Mouse (Mus musculus) cerebellum, postnatal 4 days (tissue): ENCODE data around the gene Cela2a.

Experiments
- DNase-seq, 2 experiments: peaks; one replicate each; pipeline ENCODE4 v3.0.0; 2022; ENCODE audit warnings: low spot score in 2 of 2, mixed read lengths in 1 of 2

The Cela2a gene

GRCm38 (mm10) chr4:141826060-141826459, at the start of gene Cela2a:
TSS of gene Cela2a (minus strand) at chr4:141826160.
- DNase-seq, result no peak

- DNase-seq, result no peak
Observed at GRCm38 (mm10) chr4:141875481-141876108, 49.6 kb upstream of the Cela2a start.

- DNase-seq, result peak; percentile 38 to 72
Observed at GRCm38 (mm10) chr4:141874601-141875460, 48.9 kb upstream of the Cela2a start, which contains the start of gene Efhd2. TSS of gene Efhd2 (minus strand) at chr4:141874920.

GRCm38 (mm10) chr4:141874111-141874600, 48.2 kb upstream of the Cela2a start:
- no peak for DNase-seq

- DNase-seq, result no peak
Observed at GRCm38 (mm10) chr4:141872977-141873376, 47.0 kb upstream of the Cela2a start.

- DNase-seq, result peak in 1 of 2 experiments; percentile 25
Observed at GRCm38 (mm10) chr4:141871909-141872308, 45.9 kb upstream of the Cela2a start.

- DNase-seq, result no peak
Observed at GRCm38 (mm10) chr4:141871333-141871725, 45.4 kb upstream of the Cela2a start.

- peak in 1 of 2 experiments; percentile 54 for DNase-seq
Observed at GRCm38 (mm10) chr4:141870666-141871332, 44.8 kb upstream of the Cela2a start.

- no peak for DNase-seq
Observed at GRCm38 (mm10) chr4:141869436-141870215, 43.7 kb upstream of the Cela2a start.

GRCm38 (mm10) chr4:141868051-141868450, 42.1 kb upstream of the Cela2a start:
- no peak for DNase-seq

GRCm38 (mm10) chr4:141867498-141867897, 41.5 kb upstream of the Cela2a start:
- peak; percentile 51 to 78 for DNase-seq

- DNase-seq, result no peak
Observed at GRCm38 (mm10) chr4:141866933-141867490, 41.1 kb upstream of the Cela2a start.

GRCm38 (mm10) chr4:141865600-141865999, 39.6 kb upstream of the Cela2a start:
- DNase-seq, result no peak

- no peak for DNase-seq
Observed at GRCm38 (mm10) chr4:141865006-141865405, 39.0 kb upstream of the Cela2a start.

- DNase-seq, result no peak
Observed at GRCm38 (mm10) chr4:141864506-141864905, 38.5 kb upstream of the Cela2a start.

GRCm38 (mm10) chr4:141863726-141864280, 37.8 kb upstream of the Cela2a start:
- no peak for DNase-seq

- DNase-seq, result no peak
Observed at GRCm38 (mm10) chr4:141862867-141863266, 36.9 kb upstream of the Cela2a start.

GRCm38 (mm10) chr4:141861591-141862295, 35.8 kb upstream of the Cela2a start:
- peak in 1 of 2 experiments; percentile 19 for DNase-seq

- no peak for DNase-seq
Observed at GRCm38 (mm10) chr4:141860246-141860841, 34.4 kb upstream of the Cela2a start.

GRCm38 (mm10) chr4:141859351-141859750, 33.4 kb upstream of the Cela2a start:
- DNase-seq, result no peak
